Mouse (Mus musculus) heart, adult 18-20 months (tissue): ENCODE measurements around the gene Upf1. TPM values are rescaled to one million over a fixed set of nuclear protein-coding genes. Genes with fewer than 3 reads are reported as not detected.

ENCODE experiments used
- DNase-seq, 2 experiments: peaks; one replicate each; pipeline ENCODE4 v3.0.0; 2021 to 2022; ENCODE audit warnings: mixed read lengths in 1 of 2
- long read RNA-seq, 2 experiments: library from polyadenylated mRNA; stranded (forward); transcript quantifications; one replicate each; pipeline ENCODE4 v2.0.0; 2021
- total RNA-seq, 2 experiments: library from RNA; stranded (reverse); gene quantifications; 2 replicates each; pipeline ENCODE4 v1.2.3; 2021

Upf1 gene
- total RNA-seq: 10 to 100 TPM; 46.1 to 46.8 TPM
- long read RNA-seq, experiment 1, full-length matches to known transcripts: 39 of 53 reads
- long read RNA-seq, experiment 1, partial matches to known transcripts: 6 of 53 reads
- long read RNA-seq, experiment 1, other reads (novel, unspliced or antisense): 8 of 53 reads
- long read RNA-seq, experiment 2, full-length matches to known transcripts: 14 of 23 reads
- long read RNA-seq, experiment 2, partial matches to known transcripts: 8 of 23 reads
- long read RNA-seq, experiment 2, other reads (novel, unspliced or antisense): 1 of 23 reads

GRCm38 (mm10) chr8:70353194-70353817 lies at the start of gene Upf1:
TSS of gene Upf1 (minus strand) at chr8:70353278.
- peak; percentile 99 for DNase-seq

GRCm38 (mm10) chr8:70397611-70398563 lies 44.8 kb upstream of the Upf1 start:
- DNase-seq: no peak

GRCm38 (mm10) chr8:70396184-70396583 lies 43.1 kb upstream of the Upf1 start:
- no peak for DNase-seq

- DNase-seq: peak; percentile 68 to 75
These were observed 42.6 kb upstream of the Upf1 start for GRCm38 (mm10) chr8:70395649-70396048.

GRCm38 (mm10) chr8:70394269-70394998 lies 41.4 kb upstream of the Upf1 start:
- DNase-seq: no peak

- DNase-seq: no peak
These were observed 40.0 kb upstream of the Upf1 start for GRCm38 (mm10) chr8:70393087-70393486.

GRCm38 (mm10) chr8:70389678-70390077 lies 36.6 kb upstream of the Upf1 start:
- no peak for DNase-seq

- peak; percentile 79 to 86 for DNase-seq
These were observed 30.2 kb upstream of the Upf1 start for GRCm38 (mm10) chr8:70383287-70383686.

GRCm38 (mm10) chr8:70380069-70380468 lies 27.0 kb upstream of the Upf1 start:
- no peak for DNase-seq

GRCm38 (mm10) chr8:70377049-70377448 lies 24.0 kb upstream of the Upf1 start:
- no peak for DNase-seq

- no peak for DNase-seq
These were observed 23.2 kb upstream of the Upf1 start for GRCm38 (mm10) chr8:70376275-70376741.

GRCm38 (mm10) chr8:70375212-70375859 lies 22.3 kb upstream of the Upf1 start:
- DNase-seq: peak in 1 of 2 experiments; percentile 30

- peak; percentile 78 to 81 for DNase-seq
These were observed 21.3 kb upstream of the Upf1 start for GRCm38 (mm10) chr8:70374318-70374927.

- DNase-seq: no peak
These were observed 20.6 kb upstream of the Upf1 start, which contains the start of gene Comp for GRCm38 (mm10) chr8:70373397-70374317. TSS of gene Comp (plus strand) at chr8:70373558.

- peak in 1 of 2 experiments; percentile 53 for DNase-seq
These were observed 18.9 kb upstream of the Upf1 start for GRCm38 (mm10) chr8:70371951-70372350.

- DNase-seq: peak in 1 of 2 experiments; percentile 36
These were observed 17.4 kb upstream of the Upf1 start for GRCm38 (mm10) chr8:70370476-70370875.

- DNase-seq: no peak
These were observed 13.5 kb upstream of the Upf1 start for GRCm38 (mm10) chr8:70366588-70366987.

- peak in 1 of 2 experiments; percentile 79 for DNase-seq
These were observed 11.0 kb upstream of the Upf1 start for GRCm38 (mm10) chr8:70364066-70364465.

GRCm38 (mm10) chr8:70361484-70362032 lies 8.5 kb upstream of the Upf1 start:
- peak in 1 of 2 experiments; percentile 51 for DNase-seq
